Mouse (Mus musculus) bone marrow macrophage, adult 2 months (primary cell): ENCODE results near the gene Ccdc188.

Experiments
- CTCF ChIP-seq: IDR thresholded peaks from 2 replicates; pipeline ENCODE4 v1.5.1; 2012; ENCODE audit warnings: low read depth, mild to moderate bottlenecking, low read length, moderate library complexity
- POLR2A ChIP-seq: IDR thresholded peaks from 2 replicates; pipeline ENCODE4 v1.6.1; 2012; ENCODE audit warnings: mild to moderate bottlenecking, low read depth, low read length, borderline replicate concordance

DNA sequence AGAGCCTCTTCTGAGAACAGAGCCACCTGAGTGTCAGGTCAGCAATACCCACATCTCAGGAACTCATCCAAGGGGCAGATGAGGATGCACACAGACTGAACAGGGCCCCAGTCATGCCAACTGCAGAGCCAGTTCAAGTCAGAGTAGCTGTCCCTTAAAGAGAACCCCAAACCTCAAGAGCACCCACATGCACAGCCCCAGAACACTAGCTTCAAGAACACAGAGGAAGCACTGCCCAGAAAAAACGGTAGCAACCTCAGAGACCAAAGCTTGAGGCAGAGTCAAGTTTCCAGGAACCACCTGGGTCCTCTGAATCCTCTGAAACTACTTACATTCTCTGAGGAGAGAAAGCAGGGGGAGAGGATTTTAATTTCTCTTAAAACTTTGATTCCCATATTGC lies 15.8 kb downstream of the Ccdc188 start:
- TF ChIP-seq POLR2A (no peak), CTCF (no peak)
